Mouse (Mus musculus): ENCODE measurements around the gene Hs6st2. TPM values are rescaled to one million over a fixed set of nuclear protein-coding genes. Genes with fewer than 3 reads are reported as not detected.

The Hs6st2 gene
- polyA plus RNA-seq, 1 experiment = 9.9 TPM

DNA sequence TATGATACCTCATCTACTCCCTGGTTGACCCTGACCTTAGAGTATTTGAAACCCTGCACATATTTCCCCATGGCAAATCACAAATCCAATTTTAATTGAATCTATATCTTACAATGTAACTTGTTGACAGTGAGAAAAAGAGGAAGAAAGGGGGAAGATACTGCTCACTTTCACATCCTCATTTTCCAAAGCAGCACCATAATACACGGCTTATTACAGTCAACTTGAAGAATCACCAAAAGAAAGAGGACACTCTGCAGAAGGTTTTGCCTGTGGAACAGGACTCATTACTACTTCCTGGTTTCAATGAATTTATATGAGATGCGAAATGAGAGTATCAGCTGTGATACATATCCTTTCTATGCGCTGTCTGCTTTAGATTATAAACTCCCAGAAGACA is 220.2 kb downstream of the Hs6st2 start:
- no peaks in the 10 kb centered on the region for H3K36me3 ChIP-seq (ENCODE audit: control insufficient read depth, insufficient read depth, low read length, poor library complexity, severe bottlenecking)
- H3K27me3 ChIP-seq (ENCODE audit: control insufficient read depth, insufficient read depth, low read length, poor library complexity, severe bottlenecking) = no peaks in the 10 kb centered on the region
- H3K9me3 ChIP-seq (replicated peaks; ENCODE audit: control insufficient read depth, insufficient read depth, low read length, poor library complexity, severe bottlenecking) = no peaks in the 10 kb centered on the region
- H3K27ac ChIP-seq (ENCODE audit: insufficient read depth, low read length) = no peak overlapping the region
- H3K9ac ChIP-seq (ENCODE audit: low read depth, poor library complexity, severe bottlenecking) = no peak overlapping the region
- H3K4me3 ChIP-seq (ENCODE audit: low read depth, low read length) = no peak overlapping the region
- TF ChIP-seq CTCF (IDR thresholded peaks at IDR 0.05; ENCODE audit: low read depth, low read length) = no peak
- TF ChIP-seq POLR2A (IDR thresholded peaks at IDR 0.05; ENCODE audit: insufficient read depth, low read length) = no peak
- no peak for TF ChIP-seq EP300 (IDR thresholded peaks at IDR 0.05; ENCODE audit: insufficient read depth, low read depth, low read length)
- no peaks in the 10 kb centered on the region for H3K4me1 ChIP-seq (ENCODE audit: control insufficient read depth, insufficient read depth, low read length)

DNA sequence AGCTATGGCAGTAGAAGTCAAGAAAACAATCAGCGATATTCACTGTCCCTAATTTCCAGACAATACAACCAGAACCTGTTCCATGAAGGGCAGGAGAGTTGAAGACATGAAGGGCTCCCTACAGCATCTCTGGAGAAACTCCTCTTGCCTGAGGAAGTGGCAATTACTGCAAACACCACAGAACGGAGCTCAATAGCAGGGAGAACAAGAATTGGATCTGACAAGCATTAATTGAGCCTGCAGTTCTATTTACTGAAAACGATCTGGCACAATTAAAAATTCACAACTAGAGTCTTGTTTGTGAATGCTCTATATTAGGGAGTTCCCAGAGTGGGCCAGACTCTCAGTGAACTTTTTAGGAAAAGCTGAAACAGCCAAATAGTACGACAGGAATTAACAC is 238.3 kb downstream of the Hs6st2 start:
- no peaks in the 10 kb centered on the region for H3K9me3 ChIP-seq (replicated peaks; ENCODE audit: control insufficient read depth, insufficient read depth, low read length, poor library complexity, severe bottlenecking)
- H3K27me3 ChIP-seq (ENCODE audit: control insufficient read depth, insufficient read depth, low read length, poor library complexity, severe bottlenecking) = no peaks in the 10 kb centered on the region
- TF ChIP-seq EP300 (IDR thresholded peaks at IDR 0.05; ENCODE audit: insufficient read depth, low read depth, low read length) (no peak), POLR2A (IDR thresholded peaks at IDR 0.05; ENCODE audit: insufficient read depth, low read length) (no peak), CTCF (IDR thresholded peaks at IDR 0.05; ENCODE audit: low read depth, low read length) (no peak)
- no peak overlapping the region for H3K27ac ChIP-seq (ENCODE audit: insufficient read depth, low read length)
- no peak overlapping the region for H3K4me3 ChIP-seq (ENCODE audit: low read depth, low read length)
- no peaks in the 10 kb centered on the region for H3K36me3 ChIP-seq (ENCODE audit: control insufficient read depth, insufficient read depth, low read length, poor library complexity, severe bottlenecking)
- no peak overlapping the region for H3K9ac ChIP-seq (ENCODE audit: low read depth, poor library complexity, severe bottlenecking)
- no peaks in the 10 kb centered on the region for H3K4me1 ChIP-seq (ENCODE audit: control insufficient read depth, insufficient read depth, low read length)

DNA sequence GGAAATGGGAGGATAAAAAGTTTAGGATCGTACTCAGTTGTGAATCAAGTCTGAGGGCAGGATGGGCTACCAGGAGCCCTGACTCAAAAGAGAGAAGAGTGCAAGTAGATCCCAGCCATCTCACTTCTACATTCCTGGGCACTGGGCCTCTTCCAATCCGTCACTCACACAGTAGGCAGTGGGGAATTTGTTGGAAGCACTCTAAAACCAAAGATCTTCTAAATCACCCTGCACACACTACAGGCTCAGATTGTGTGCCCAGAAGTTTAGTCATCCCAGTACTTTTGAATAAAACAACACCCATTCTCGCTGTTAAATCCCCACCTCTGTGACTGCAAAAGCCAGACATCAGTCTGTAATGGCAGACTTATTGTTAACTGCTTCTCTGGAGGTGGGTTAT is 249.9 kb downstream of the Hs6st2 start:
- no peaks in the 10 kb centered on the region for H3K36me3 ChIP-seq (ENCODE audit: control insufficient read depth, insufficient read depth, low read length, poor library complexity, severe bottlenecking)
- no peaks in the 10 kb centered on the region for H3K4me1 ChIP-seq (ENCODE audit: control insufficient read depth, insufficient read depth, low read length)
- TF ChIP-seq POLR2A (IDR thresholded peaks at IDR 0.05; ENCODE audit: insufficient read depth, low read length) (no peak), EP300 (IDR thresholded peaks at IDR 0.05; ENCODE audit: insufficient read depth, low read depth, low read length) (no peak), CTCF (IDR thresholded peaks at IDR 0.05; ENCODE audit: low read depth, low read length) (no peak)
- no peak overlapping the region for H3K4me3 ChIP-seq (ENCODE audit: low read depth, low read length)
- no peaks in the 10 kb centered on the region for H3K27me3 ChIP-seq (ENCODE audit: control insufficient read depth, insufficient read depth, low read length, poor library complexity, severe bottlenecking)
- H3K9me3 ChIP-seq (replicated peaks; ENCODE audit: control insufficient read depth, insufficient read depth, low read length, poor library complexity, severe bottlenecking) = no peaks in the 10 kb centered on the region
- no peak overlapping the region for H3K9ac ChIP-seq (ENCODE audit: low read depth, poor library complexity, severe bottlenecking)
- no peak overlapping the region for H3K27ac ChIP-seq (ENCODE audit: insufficient read depth, low read length)

DNA sequence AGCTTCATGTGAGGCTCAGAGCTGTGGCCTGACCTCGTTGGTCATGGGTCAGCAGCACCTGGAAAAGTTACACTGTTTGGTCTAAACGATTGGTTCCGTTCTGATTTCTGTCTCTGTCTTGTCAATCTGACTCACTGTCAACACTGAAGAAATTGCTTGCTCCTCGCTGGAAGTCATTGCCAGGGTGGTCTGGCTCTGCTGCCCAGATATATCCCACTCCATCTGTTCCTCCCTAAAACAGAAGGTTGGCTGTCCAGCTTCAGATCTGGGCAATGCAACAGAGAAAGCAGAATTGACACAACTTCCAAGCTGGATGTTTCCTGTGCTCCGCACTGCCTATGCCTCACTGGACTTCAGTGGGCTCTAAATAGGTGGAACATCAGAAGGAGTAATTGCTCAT is 256.6 kb downstream of the Hs6st2 start:
- H3K9me3 ChIP-seq (replicated peaks; ENCODE audit: control insufficient read depth, insufficient read depth, low read length, poor library complexity, severe bottlenecking) = no peaks in the 10 kb centered on the region
- H3K9ac ChIP-seq (ENCODE audit: low read depth, poor library complexity, severe bottlenecking) = no peak overlapping the region
- no peak overlapping the region for H3K27ac ChIP-seq (ENCODE audit: insufficient read depth, low read length)
- no peak for TF ChIP-seq CTCF (IDR thresholded peaks at IDR 0.05; ENCODE audit: low read depth, low read length)
- TF ChIP-seq POLR2A (IDR thresholded peaks at IDR 0.05; ENCODE audit: insufficient read depth, low read length) = no peak
- no peak for TF ChIP-seq EP300 (IDR thresholded peaks at IDR 0.05; ENCODE audit: insufficient read depth, low read depth, low read length)
- H3K36me3 ChIP-seq (ENCODE audit: control insufficient read depth, insufficient read depth, low read length, poor library complexity, severe bottlenecking) = no peaks in the 10 kb centered on the region
- H3K4me3 ChIP-seq (ENCODE audit: low read depth, low read length) = no peak overlapping the region
- no peaks in the 10 kb centered on the region for H3K27me3 ChIP-seq (ENCODE audit: control insufficient read depth, insufficient read depth, low read length, poor library complexity, severe bottlenecking)
- no peaks in the 10 kb centered on the region for H3K4me1 ChIP-seq (ENCODE audit: control insufficient read depth, insufficient read depth, low read length)

DNA sequence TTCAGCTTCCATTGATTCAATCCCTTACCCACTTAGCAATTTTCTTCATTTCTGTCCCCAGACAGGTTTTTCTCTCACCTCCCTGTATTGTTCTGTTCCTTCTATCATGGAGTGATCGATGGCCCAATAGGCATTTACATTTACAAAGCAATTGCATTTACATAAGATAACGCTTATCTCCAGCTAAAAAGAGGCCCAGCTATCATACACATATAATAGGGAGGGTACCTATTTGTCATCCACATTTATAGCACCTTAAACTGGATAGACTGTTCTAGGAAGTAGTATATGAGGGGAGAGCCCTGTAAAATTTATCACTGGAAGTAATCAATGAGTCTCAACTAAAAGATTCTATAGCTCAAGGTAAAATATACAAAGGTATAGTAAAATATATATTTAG is 271.4 kb downstream of the Hs6st2 start:
- Histone ChIP-seq H3K27ac (ENCODE audit: insufficient read depth, low read length) (no peak overlapping the region), H3K36me3 (ENCODE audit: control insufficient read depth, insufficient read depth, low read length, poor library complexity, severe bottlenecking) (no peaks in the 10 kb centered on the region), H3K4me1 (ENCODE audit: control insufficient read depth, insufficient read depth, low read length) (no peaks in the 10 kb centered on the region), H3K9ac (ENCODE audit: low read depth, poor library complexity, severe bottlenecking) (no peak overlapping the region), H3K4me3 (ENCODE audit: low read depth, low read length) (no peak overlapping the region), H3K27me3 (ENCODE audit: control insufficient read depth, insufficient read depth, low read length, poor library complexity, severe bottlenecking) (no peaks in the 10 kb centered on the region), H3K9me3 (replicated peaks; ENCODE audit: control insufficient read depth, insufficient read depth, low read length, poor library complexity, severe bottlenecking) (no peaks in the 10 kb centered on the region)
- TF ChIP-seq EP300 (IDR thresholded peaks at IDR 0.05; ENCODE audit: insufficient read depth, low read depth, low read length) = no peak
- TF ChIP-seq POLR2A (IDR thresholded peaks at IDR 0.05; ENCODE audit: insufficient read depth, low read length) = no peak
- no peak for TF ChIP-seq CTCF (IDR thresholded peaks at IDR 0.05; ENCODE audit: low read depth, low read length)

DNA sequence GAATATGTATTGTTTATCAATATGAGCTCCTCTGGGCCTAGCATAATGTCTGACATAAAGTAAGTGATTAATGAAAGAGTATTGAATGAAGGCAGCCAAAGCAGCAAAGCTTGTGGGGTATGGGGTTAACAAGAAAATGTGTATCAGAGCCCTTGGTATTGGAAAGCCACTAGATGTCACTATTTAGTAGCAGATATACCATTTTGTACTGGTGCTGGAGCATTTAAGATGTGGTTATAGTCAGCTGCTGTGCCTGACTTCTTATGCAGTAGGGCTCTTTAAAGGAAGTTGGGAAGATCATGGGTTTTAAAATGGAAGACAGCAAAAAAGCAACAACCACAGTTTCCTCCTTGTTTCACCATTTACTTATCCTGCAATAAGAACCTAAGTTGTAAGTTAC is 284.2 kb downstream of the Hs6st2 start:
- Histone ChIP-seq H3K36me3 (ENCODE audit: control insufficient read depth, insufficient read depth, low read length, poor library complexity, severe bottlenecking) (no peaks in the 10 kb centered on the region), H3K9ac (ENCODE audit: low read depth, poor library complexity, severe bottlenecking) (no peak overlapping the region), H3K4me1 (ENCODE audit: control insufficient read depth, insufficient read depth, low read length) (no peaks in the 10 kb centered on the region), H3K9me3 (replicated peaks; ENCODE audit: control insufficient read depth, insufficient read depth, low read length, poor library complexity, severe bottlenecking) (no peaks in the 10 kb centered on the region), H3K27me3 (ENCODE audit: control insufficient read depth, insufficient read depth, low read length, poor library complexity, severe bottlenecking) (no peaks in the 10 kb centered on the region), H3K4me3 (ENCODE audit: low read depth, low read length) (no peak overlapping the region), H3K27ac (ENCODE audit: insufficient read depth, low read length) (no peak overlapping the region)
- TF ChIP-seq POLR2A (IDR thresholded peaks at IDR 0.05; ENCODE audit: insufficient read depth, low read length) = no peak
- no peak for TF ChIP-seq CTCF (IDR thresholded peaks at IDR 0.05; ENCODE audit: low read depth, low read length)
- no peak for TF ChIP-seq EP300 (IDR thresholded peaks at IDR 0.05; ENCODE audit: insufficient read depth, low read depth, low read length)

Measured in ES-Bruce4 (cell line).